Mouse (Mus musculus) testis, adult 2 months (tissue): Measurements from ENCODE around the gene Arf5. TPM values are rescaled to one million over a fixed set of nuclear protein-coding genes. Genes with fewer than 3 reads are reported as not detected.

Experiments
- H3K27ac ChIP-seq: fragments of 200-500 bp; 2 replicates; pipeline ENCODE4 v1.5.1; 2012; ENCODE audit warnings: low read depth, low read length; ENCODE audit not compliant: control insufficient read depth, insufficient read depth
- H3K27me3 ChIP-seq: fragments of 200-500 bp; 2 replicates; pipeline ENCODE4 v1.6.1; 2012; ENCODE audit warnings: mild to moderate bottlenecking, low read length, moderate library complexity; ENCODE audit not compliant: control insufficient read depth, insufficient read depth
- H3K36me3 ChIP-seq: fragments of 200-500 bp; 2 replicates; pipeline ENCODE4 v1.6.1; 2012; ENCODE audit warnings: mild to moderate bottlenecking, low read length; ENCODE audit not compliant: control insufficient read depth, insufficient read depth
- H3K4me1 ChIP-seq: fragments of 200-500 bp; 2 replicates; pipeline ENCODE4 v1.6.1; 2012; ENCODE audit warnings: low read length; ENCODE audit not compliant: control insufficient read depth, insufficient read depth
- H3K4me3 ChIP-seq: fragments of 200-500 bp; 2 replicates; pipeline ENCODE4 v1.5.1; 2012; ENCODE audit warnings: low read depth, mild to moderate bottlenecking, low read length, moderate library complexity, mixed read lengths; ENCODE audit not compliant: control insufficient read depth
- CTCF ChIP-seq: fragments of 200-500 bp; IDR thresholded peaks from 2 replicates; pipeline ENCODE4 v1.5.1; 2012; ENCODE audit warnings: low read depth, mild to moderate bottlenecking, inconsistent platforms, low read length, moderate library complexity; ENCODE audit not compliant: control insufficient read depth, insufficient read depth, insufficient replicate concordance
- POLR2A ChIP-seq: fragments of 200-500 bp; IDR thresholded peaks from 2 replicates; pipeline ENCODE4 v1.6.1; 2012; ENCODE audit warnings: low read depth, mild to moderate bottlenecking, inconsistent platforms, low read length, moderate library complexity; ENCODE audit not compliant: control insufficient read depth
- polyA plus RNA-seq: library from polyadenylated mRNA; depleted of rRNA; stranded (reverse); fragments of >200 nt; gene quantifications from 2 replicates; pipeline ENCODE4 v1.2.3, GENCODE M21; 2012; rRNA removed

Gene Arf5
- 154 and 184 TPM in 2 replicates for polyA plus RNA-seq

DNA sequence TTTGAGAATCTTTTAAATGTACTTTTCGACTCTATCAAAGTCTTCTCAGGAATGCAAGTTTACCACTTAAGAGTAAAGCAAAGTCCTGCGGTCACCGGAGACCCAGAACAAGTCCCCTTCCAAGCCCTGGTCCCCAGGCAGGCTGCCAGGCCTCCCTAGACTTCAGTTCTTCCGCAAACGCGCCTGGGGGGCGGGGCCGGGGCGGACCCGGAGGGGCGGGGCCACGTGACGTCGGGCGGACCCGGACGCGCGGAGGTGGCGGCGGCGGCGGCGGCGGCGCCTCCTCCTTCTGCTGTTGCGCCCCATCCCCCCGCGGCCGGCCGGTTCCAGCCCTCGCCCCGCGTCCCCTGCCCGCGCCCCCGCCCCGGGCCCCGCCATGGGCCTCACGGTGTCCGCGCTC is at the start of gene Arf5:
Gene Arf5 (plus strand): TSS at position 248 of the 400 bp plus-strand sequence.
- peak within 1 kb of the TSS; percentile 93 for H3K4me3 ChIP-seq
- peaks cover 20% of the 10 kb centered on the region for H3K4me1 ChIP-seq
- H3K27me3 ChIP-seq, result no peaks in the 10 kb centered on the region
- no peak; the same call in 1 of the 2 replicates for TF ChIP-seq POLR2A
- no peak for TF ChIP-seq CTCF
- no peaks in the 10 kb centered on the region for H3K36me3 ChIP-seq
- H3K27ac ChIP-seq, result peak within 1 kb of the TSS; percentile 79

DNA sequence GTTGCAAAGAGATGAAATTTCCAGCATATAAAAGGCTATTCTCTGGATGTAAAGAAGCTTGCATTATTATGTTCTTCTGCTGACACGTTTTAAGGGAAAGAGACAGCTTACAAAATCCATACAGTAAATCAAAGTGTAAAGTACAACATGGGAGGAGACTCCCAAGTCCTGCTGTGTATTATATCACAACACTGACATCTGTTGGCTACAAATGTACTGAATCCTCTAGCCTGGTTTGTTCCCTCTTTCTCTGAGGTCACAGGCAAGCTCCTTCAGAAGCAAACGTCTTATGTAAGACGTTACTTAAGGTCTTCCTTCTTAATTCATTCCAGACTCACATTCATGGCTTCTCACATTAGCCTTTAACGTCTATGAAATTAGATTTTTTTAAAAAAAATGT is 41.4 kb upstream of the Arf5 start:
- Histone ChIP-seq H3K4me1 (no peaks in the 10 kb centered on the region), H3K27me3 (no peaks in the 10 kb centered on the region), H3K27ac (no peak overlapping the region), H3K36me3 (no peaks in the 10 kb centered on the region), H3K4me3 (no peak overlapping the region)
- TF ChIP-seq CTCF (no peak), POLR2A (no peak)

DNA sequence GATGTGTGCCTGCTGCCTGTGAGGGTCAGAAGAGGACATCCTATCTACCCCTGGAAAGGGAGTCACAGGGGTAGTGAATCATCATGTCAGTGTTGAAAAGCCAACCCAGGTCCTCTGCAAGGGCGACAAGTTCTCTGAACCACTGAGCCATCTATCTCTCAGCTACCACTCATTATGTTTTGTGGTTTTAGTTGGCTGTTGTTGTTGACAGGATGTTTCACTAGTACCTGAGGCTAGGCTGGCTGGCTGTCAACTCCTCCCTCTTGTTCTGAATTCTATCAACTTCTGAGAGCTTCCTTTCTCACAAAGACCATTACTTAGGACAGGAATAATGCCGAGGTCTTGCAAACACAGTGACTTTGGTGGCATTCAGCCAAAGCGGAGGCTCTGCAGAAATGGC is 38.2 kb upstream of the Arf5 start:
- H3K27me3 ChIP-seq, result no peaks in the 10 kb centered on the region
- no peak overlapping the region for H3K27ac ChIP-seq
- H3K4me1 ChIP-seq, result no peaks in the 10 kb centered on the region
- H3K36me3 ChIP-seq, result no peaks in the 10 kb centered on the region
- TF ChIP-seq CTCF (no peak), POLR2A (no peak)
- no peak overlapping the region for H3K4me3 ChIP-seq

DNA sequence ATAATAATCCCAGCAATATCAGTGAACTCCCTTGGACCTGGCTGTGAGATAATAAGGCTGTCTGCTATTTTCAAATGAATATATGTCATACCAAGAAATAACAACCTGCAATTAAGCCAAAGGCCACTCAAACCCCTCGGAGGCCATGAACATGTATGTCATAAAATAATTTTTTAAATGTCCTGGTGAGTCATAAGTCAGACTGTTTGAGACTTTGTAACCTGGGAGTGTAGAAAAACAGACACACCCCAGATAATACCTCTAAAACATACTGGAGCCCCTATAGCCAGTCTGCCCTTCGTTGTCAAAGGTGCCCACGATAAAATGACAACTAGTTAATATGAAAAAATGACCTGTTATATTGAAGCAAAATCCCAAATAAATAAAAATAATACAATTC is 34.3 kb upstream of the Arf5 start:
- Histone ChIP-seq H3K27me3 (no peaks in the 10 kb centered on the region), H3K4me1 (no peaks in the 10 kb centered on the region), H3K36me3 (no peaks in the 10 kb centered on the region), H3K27ac (no peak overlapping the region), H3K4me3 (no peak overlapping the region)
- TF ChIP-seq CTCF (no peak), POLR2A (no peak)

DNA sequence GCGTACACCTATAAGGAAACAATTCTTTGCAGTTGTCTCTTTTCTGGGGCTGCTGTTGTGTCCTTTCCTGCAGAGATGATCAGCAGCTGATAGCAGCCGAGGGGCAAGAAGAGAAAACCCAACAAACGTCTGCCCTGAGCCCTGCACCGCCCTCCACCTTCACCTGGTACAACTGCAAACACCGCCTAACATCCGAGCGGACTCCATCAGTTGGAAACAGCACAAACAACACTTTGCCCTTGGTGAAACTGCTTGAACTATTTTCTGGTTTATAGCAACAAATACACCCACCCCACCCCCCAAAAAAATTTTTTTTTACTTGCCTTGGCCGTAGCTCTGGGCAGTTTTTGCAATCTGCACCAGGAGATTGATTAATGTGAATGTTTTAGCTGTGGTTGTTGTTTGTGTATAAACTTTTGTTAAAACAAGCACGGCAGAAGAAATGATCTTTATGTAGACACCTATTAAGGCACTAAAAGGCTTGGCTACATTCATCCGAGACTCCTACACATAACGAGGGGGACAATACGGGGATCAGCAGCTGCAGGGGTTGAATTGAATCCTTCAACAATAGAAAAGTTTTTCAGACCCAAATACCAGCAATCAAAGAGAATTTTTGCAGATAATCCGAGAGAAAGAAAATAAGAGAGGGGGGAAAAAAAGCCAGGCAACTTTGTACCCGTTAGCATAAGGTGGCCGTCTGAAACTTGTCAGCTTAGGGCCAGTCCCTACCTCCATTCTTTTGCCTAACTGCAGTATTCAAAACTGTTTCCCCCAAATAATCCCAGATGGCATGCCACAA is 27.1 kb upstream of the Arf5 start:
- no peak overlapping the region for H3K4me3 ChIP-seq
- no peak for TF ChIP-seq POLR2A
- no peak for TF ChIP-seq CTCF
- peaks cover 2% of the 10 kb centered on the region; the same call in 1 of the 2 replicates for H3K27me3 ChIP-seq
- H3K27ac ChIP-seq, result no peak overlapping the region
- H3K36me3 ChIP-seq, result no peaks in the 10 kb centered on the region
- H3K4me1 ChIP-seq, result peaks cover 9% of the 10 kb centered on the region

DNA sequence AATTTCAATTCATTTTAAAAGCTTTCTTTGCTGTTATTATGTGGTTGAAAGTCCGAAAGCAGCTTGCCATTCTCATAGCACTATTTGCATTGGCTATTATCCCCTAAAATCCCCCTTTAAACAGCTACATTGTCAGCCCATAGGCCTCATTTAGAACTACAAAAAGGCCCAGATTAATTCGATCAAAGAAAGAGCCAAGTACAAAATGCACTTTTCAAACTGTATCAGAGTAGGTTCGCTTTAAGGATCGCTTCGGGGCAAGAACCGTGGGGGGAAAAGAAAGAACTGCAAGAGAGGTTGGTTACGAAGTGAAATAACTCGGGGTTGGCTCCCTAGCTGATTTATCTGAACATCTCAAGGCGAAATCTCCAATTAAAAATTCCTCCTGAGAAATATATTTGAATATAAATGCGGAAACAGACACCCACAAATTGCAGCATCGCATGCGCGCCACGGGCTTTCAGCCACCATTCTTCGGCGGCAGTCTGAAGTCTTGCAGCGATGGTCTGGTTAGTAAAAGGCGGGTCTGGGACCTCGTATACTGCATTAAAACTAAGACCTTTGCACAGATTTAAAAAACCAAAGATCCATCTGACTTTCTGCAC is 26.4 kb upstream of the Arf5 start:
- H3K4me1 ChIP-seq, result peaks cover 9% of the 10 kb centered on the region
- no peak overlapping the region for H3K27ac ChIP-seq
- H3K36me3 ChIP-seq, result no peaks in the 10 kb centered on the region
- H3K4me3 ChIP-seq, result no peak overlapping the region
- TF ChIP-seq POLR2A (no peak), CTCF (no peak)
- H3K27me3 ChIP-seq, result peaks cover 2% of the 10 kb centered on the region; the same call in 1 of the 2 replicates

DNA sequence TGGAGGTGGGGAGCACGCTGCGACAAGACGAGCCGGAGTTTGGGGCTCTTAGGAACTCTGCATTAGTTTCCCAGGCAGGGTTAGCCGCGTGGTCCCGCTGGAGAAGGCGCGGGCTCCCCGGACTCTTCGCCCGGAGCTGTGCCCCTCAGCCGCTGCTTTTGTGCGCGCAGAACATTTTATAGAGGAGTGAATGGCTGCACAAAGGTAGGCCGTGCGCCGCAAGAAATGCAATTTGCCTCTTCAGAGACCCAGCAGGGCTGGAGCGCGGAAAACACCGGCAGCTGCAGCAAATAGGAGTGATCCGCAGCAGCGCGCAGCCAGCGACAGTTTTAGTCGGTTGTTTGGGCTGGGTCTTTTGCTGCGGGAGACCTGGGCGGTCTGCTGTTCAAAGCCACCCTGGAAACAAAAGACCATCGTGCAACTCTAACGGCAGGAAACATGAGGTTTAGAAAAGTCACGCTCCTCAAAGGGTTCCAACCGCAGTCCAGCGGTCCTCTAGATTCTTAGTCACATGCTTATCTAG is 25.6 kb upstream of the Arf5 start, which contains the start of gene Zfp800:
Gene Zfp800 (minus strand): TSS at position 325 of the 523 bp plus-strand sequence.
- peak within 1 kb of the TSS; percentile 23; the same call in 1 of the 2 replicates for H3K4me3 ChIP-seq
- peaks cover 2% of the 10 kb centered on the region; the same call in 1 of the 2 replicates for H3K27me3 ChIP-seq
- no peak for TF ChIP-seq CTCF
- no peak for TF ChIP-seq POLR2A
- no peak within 1 kb of the TSS for H3K27ac ChIP-seq
- peaks cover 9% of the 10 kb centered on the region for H3K4me1 ChIP-seq
- H3K36me3 ChIP-seq, result no peaks in the 10 kb centered on the region

DNA sequence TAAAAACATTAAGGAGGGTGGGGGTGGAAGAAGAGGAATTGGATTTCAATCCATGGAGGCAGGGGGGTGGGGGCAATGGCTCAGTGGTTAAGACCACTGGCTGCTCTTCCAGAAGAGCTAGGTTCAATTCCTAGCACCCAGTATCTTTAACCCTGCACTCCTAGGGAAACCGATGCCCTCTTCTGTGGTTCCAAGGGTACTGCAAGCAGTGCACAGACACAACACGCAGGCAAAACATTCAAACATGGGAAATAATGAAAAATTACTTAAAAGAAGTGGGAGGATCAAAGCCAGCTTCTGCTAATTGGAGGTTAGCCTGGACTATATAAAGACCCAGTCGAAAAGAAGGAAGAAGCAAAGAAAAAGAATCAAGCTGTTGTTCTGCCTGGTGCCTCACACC is 24.6 kb upstream of the Arf5 start:
- TF ChIP-seq CTCF, result no peak
- Histone ChIP-seq H3K27me3 (peaks cover 2% of the 10 kb centered on the region; the same call in 1 of the 2 replicates), H3K27ac (no peak overlapping the region), H3K4me1 (peaks cover 9% of the 10 kb centered on the region), H3K4me3 (no peak overlapping the region), H3K36me3 (no peaks in the 10 kb centered on the region)
